Mouse (Mus musculus) hindbrain, postnatal 0 days (tissue): ENCODE measurements around the gene E330017A01Rik. TPM values are rescaled to one million over a fixed set of nuclear protein-coding genes. Genes with fewer than 3 reads are reported as not detected.
A peak's percentile ranks its signal among the peaks of the same experiment; 100 is the strongest.

ENCODE experiments used
- ATAC-seq: fragments of 200-750 bp; cut with Nextera tagmentation; 2 replicates; pipeline ENCODE4 v1.8.0; 2017; ENCODE audit warnings: mild to moderate bottlenecking, moderate TSS enrichment, moderate library complexity
- DNase-seq: peaks from one replicate; pipeline ENCODE4 v3.0.0-alpha.2; 2015; ENCODE audit warnings: low spot score
- H3K27ac ChIP-seq: fragments of 300-500 bp; sonication (generic); 2 replicates; pipeline ENCODE4 v1.5.1; 2014; ENCODE audit warnings: mild to moderate bottlenecking
- H3K27me3 ChIP-seq: fragments of 300-500 bp; sonication (generic); 2 replicates; pipeline ENCODE4 v1.6.1; 2014; ENCODE audit warnings: low read length, mixed read lengths; ENCODE audit not compliant: insufficient read depth
- H3K36me3 ChIP-seq: fragments of 300-500 bp; sonication (generic); 2 replicates; pipeline ENCODE4 v1.6.1; 2014; ENCODE audit warnings: low read length, mixed read lengths; ENCODE audit not compliant: insufficient read depth
- H3K4me1 ChIP-seq: fragments of 300-500 bp; sonication (generic); 2 replicates; pipeline ENCODE4 v1.6.1; 2014; ENCODE audit warnings: antibody characterized with exemption, low read length, mixed read lengths; ENCODE audit not compliant: insufficient read depth
- H3K4me2 ChIP-seq: fragments of 300-500 bp; sonication (generic); 2 replicates; pipeline ENCODE4 v1.6.1; 2014; ENCODE audit warnings: low read depth, mild to moderate bottlenecking, low read length, moderate library complexity, mixed read lengths
- H3K4me3 ChIP-seq: fragments of 300-500 bp; sonication (generic); 2 replicates; pipeline ENCODE4 v1.5.1; 2014; ENCODE audit warnings: low read length
- H3K9ac ChIP-seq: fragments of 300-500 bp; sonication (generic); replicated peaks from 2 replicates; pipeline ENCODE4 v1.6.1; 2014; ENCODE audit warnings: mild to moderate bottlenecking, low read length, moderate library complexity, mixed read lengths
- H3K9me3 ChIP-seq: fragments of 300-500 bp; sonication (generic); 2 replicates; pipeline ENCODE4 v1.6.1; 2016; ENCODE audit warnings: low read length, mixed read lengths
- CTCF ChIP-seq: IDR thresholded peaks from 2 replicates; pipeline ENCODE4 v1.5.1; 2016; ENCODE audit warnings: antibody characterized with exemption, control low read depth, low read depth
- WGBS: fragments of 180-500 bp; shearing (Covaris S2); extraction: QIAGEN DNeasy Blood & Tissue Kit; methylation state at CpG from one replicate; pipeline ENCODE4 v1.1.7; 2014; 5-methylcytosine and 5-hydroxymethylcytosine counted together
- polyA plus RNA-seq: library from polyadenylated mRNA; unstranded; fragments of >200 nt; fragmentation: Nextera tagmentation; extraction: Ambion mirVana; gene quantifications from 2 replicates; pipeline ENCODE4 v1.2.1, GENCODE M21; 2015
- total RNA-seq: library from RNA; depleted of rRNA; stranded (reverse); fragments of >200 nt; gene quantifications from 2 replicates; pipeline ENCODE4 v1.2.3, GENCODE M21; 2014

The E330017A01Rik gene
- total and polyA plus RNA-seq, 2 experiments from 2014 or later, result not detected

DNA sequence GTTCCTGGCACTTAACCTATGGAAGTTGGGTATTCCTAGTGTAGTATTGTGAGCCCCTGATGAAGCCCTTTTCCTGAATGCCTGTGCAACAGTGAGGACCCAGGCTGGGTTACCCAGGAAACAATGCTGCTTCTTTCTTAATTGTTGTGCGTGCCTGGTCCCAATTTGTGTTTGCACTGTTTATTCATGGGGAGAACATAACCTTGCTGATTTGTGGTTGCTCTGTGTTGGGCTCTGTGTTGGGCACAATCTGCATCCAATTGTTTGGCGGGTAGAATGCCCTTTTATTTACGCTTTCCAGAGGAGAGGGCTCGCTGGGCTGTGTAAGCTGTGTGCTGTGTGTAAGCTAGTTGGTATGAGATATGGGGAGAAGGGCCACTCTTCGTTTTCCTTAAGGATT lies 39.0 kb upstream of the E330017A01Rik start:
- ATAC-seq, result no peak
- H3K36me3 ChIP-seq, result peaks cover 25% of the 10 kb centered on the region
- H3K9ac ChIP-seq, result no peak overlapping the region
- no peaks in the 10 kb centered on the region for H3K4me1 ChIP-seq
- H3K4me2 ChIP-seq, result no peak overlapping the region
- WGBS, result 74% methylated on average over 5 of the region's 5 CpGs
- H3K4me3 ChIP-seq, result no peak overlapping the region
- no peak for DNase-seq
- no peak overlapping the region for H3K27ac ChIP-seq
- no peaks in the 10 kb centered on the region for H3K9me3 ChIP-seq
- H3K27me3 ChIP-seq, result no peaks in the 10 kb centered on the region
- TF ChIP-seq CTCF, result no peak

DNA sequence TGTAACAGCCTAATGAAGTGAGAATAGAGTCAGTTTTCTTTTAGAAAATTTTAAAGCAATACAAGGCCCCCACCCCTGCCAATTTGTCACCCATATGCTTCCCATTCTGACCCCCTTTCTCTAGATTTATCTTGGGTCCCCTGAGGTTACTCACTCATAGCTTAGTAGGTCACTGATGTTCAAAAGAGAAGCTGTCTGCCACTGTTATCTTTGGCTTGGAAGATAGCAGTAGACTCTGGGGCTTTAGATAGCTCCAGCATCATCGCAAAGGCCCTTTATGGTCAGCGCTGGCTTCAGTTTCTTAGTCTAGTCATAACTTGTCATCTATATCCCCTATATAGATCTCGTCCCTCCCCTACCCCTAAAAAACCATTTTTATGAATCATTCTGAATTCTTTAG lies 38.1 kb upstream of the E330017A01Rik start:
- Histone ChIP-seq H3K9ac (no peak overlapping the region), H3K4me2 (no peak overlapping the region), H3K4me1 (no peaks in the 10 kb centered on the region), H3K4me3 (no peak overlapping the region), H3K27me3 (no peaks in the 10 kb centered on the region), H3K9me3 (no peaks in the 10 kb centered on the region), H3K36me3 (peaks cover 22% of the 10 kb centered on the region), H3K27ac (no peak overlapping the region)
- ATAC-seq (no peak), DNase-seq (no peak)
- TF ChIP-seq CTCF, result no peak
- WGBS, result 97% methylated on average over 3 of the region's 3 CpGs

DNA sequence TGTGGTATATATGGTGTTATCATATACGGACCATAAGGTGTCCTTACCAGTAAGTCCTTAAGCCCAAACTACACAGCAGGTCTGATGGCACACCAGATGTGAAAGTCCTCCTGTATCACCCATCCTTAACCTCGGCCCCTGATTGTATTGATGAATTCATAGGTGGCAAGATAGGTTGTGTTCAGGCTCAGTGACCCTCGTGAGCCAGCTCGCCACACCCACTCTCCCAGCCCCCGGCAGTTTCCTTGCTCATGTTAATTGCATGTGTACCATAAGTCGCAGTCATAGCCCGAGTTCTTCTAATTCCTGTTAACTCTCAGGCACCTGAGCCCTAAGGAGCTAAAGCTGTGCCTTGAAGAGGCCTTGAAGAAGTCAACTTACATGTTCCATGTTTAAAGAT lies 37.6 kb upstream of the E330017A01Rik start:
- DNase-seq (no peak), ATAC-seq (no peak)
- 89% methylated on average over 7 of the region's 7 CpGs for WGBS
- H3K9ac ChIP-seq, result no peak overlapping the region
- no peak overlapping the region for H3K27ac ChIP-seq
- H3K36me3 ChIP-seq, result peaks cover 22% of the 10 kb centered on the region
- TF ChIP-seq CTCF, result no peak
- H3K4me3 ChIP-seq, result no peak overlapping the region
- H3K4me1 ChIP-seq, result peaks cover 4% of the 10 kb centered on the region; the same call in 1 of the 2 replicates
- H3K4me2 ChIP-seq, result no peak overlapping the region
- no peaks in the 10 kb centered on the region for H3K27me3 ChIP-seq
- no peaks in the 10 kb centered on the region for H3K9me3 ChIP-seq

DNA sequence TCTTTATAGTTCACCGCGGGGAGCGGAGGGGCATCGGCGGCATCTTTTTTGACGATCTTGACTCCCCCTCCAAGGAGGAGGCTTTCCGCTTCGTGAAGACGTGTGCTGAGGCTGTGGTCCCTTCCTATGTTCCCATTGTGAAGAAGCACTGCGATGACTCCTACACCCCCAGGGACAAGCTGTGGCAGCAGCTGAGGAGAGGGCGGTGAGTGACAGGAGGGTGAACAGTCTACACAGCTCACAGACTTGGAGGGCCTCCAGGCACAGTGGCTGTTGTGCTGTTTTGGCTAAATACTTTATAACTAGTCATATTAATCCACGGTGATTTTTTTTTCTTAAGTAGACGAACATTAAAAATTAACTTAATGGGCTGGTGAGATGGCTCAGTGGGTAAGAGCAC lies 36.7 kb upstream of the E330017A01Rik start:
- Histone ChIP-seq H3K27me3 (no peaks in the 10 kb centered on the region), H3K4me2 (no peak overlapping the region), H3K27ac (no peak overlapping the region), H3K9me3 (no peaks in the 10 kb centered on the region), H3K4me3 (no peak overlapping the region), H3K4me1 (peaks cover 9% of the 10 kb centered on the region; the same call in 1 of the 2 replicates), H3K36me3 (peaks cover 22% of the 10 kb centered on the region), H3K9ac (no peak overlapping the region)
- WGBS, result 86% methylated on average over 13 of the region's 13 CpGs
- ATAC-seq (no peak), DNase-seq (no peak)
- no peak for TF ChIP-seq CTCF

DNA sequence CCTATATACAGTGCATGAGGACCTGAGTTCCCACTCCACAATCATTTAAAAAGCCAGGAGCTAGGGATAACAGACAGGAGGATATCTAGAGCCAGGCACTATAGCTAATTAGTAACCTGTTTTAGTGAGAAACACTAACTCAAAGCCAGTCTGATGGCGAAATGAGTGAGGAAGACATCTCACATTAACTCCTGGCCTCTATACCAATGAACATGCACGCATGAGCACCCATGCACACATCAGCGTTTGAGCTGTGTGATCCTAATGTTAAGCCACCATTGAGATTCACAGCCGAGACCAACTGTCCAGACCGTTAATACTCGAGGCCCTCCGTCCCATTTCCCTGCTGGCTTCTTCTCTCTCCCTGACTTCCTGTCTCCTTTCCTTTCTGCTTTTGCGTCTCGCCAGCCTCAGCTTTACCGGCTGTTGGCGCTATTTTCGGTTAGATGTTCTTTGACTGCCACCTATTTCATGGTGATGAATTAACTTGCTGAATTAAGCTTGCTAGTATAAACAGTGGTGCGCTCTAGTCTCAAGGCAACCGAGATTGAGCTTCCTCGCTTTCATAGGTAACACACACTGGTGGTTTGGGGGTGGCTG lies 35.4 kb upstream of the E330017A01Rik start:
- TF ChIP-seq CTCF, result no peak
- H3K4me3 ChIP-seq, result no peak overlapping the region
- H3K36me3 ChIP-seq, result peaks cover 22% of the 10 kb centered on the region
- 92% methylated on average over 15 of the region's 15 CpGs for WGBS
- ATAC-seq, result no peak
- H3K9ac ChIP-seq, result no peak overlapping the region
- H3K9me3 ChIP-seq, result no peaks in the 10 kb centered on the region
- H3K27ac ChIP-seq, result no peak overlapping the region
- no peak for DNase-seq
- no peaks in the 10 kb centered on the region for H3K27me3 ChIP-seq
- H3K4me2 ChIP-seq, result no peak overlapping the region
- peaks cover 9% of the 10 kb centered on the region; the same call in 1 of the 2 replicates for H3K4me1 ChIP-seq

GRCm38 (mm10) chr16:58672396-58672795 lies 33.9 kb upstream of the E330017A01Rik start:
- no peak overlapping the region for H3K27ac ChIP-seq
- H3K36me3 ChIP-seq, result peaks cover 22% of the 10 kb centered on the region
- WGBS, result 95% methylated on average over 13 of the region's 13 CpGs
- peaks cover 9% of the 10 kb centered on the region; the same call in 1 of the 2 replicates for H3K4me1 ChIP-seq
- H3K9ac ChIP-seq, result no peak overlapping the region
- no peak for TF ChIP-seq CTCF
- no peaks in the 10 kb centered on the region for H3K9me3 ChIP-seq
- no peak overlapping the region for H3K4me3 ChIP-seq
- ATAC-seq (no peak), DNase-seq (no peak)
- H3K4me2 ChIP-seq, result no peak overlapping the region
- no peaks in the 10 kb centered on the region for H3K27me3 ChIP-seq

DNA sequence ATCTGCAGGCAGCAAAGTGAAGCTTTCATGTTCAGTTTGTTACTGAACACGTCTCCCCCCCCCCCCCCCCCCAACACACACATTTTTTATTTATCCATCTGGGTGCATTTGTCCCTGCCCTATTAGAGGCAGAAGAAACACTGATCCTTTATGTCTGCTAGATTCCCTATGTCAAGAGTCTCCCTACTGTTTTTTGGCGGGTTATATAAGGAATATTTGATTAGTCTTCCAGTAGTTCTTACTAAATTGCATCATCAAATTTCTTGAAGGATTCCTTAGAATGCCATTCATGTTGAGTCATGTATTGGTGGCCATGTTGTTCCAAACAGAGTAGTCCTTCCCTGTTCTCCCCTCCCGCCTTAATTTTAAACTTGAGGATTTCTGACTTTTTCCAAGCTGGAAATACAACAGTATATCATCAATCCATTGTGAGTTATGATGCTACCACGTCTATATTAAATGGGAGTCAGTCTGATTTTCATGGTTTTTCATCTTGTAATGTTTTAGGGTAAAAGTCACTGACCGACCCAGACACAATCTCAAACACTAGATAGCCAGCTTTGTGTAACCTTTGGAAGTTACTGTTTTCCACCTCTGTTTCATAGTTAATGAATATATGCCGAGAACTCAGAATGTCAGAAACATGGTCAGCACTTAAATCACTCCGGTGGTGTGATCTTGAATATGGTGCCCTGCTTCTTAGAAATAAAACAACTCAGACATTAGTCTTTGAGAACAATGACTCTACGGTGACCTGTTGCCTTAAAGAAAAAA lies 32.9 kb upstream of the E330017A01Rik start:
- H3K4me2 ChIP-seq, result peak overlapping the region; percentile 85
- no peak for TF ChIP-seq CTCF
- peaks cover 9% of the 10 kb centered on the region; the same call in 1 of the 2 replicates for H3K4me1 ChIP-seq
- H3K27me3 ChIP-seq, result no peaks in the 10 kb centered on the region
- H3K9me3 ChIP-seq, result no peaks in the 10 kb centered on the region
- H3K36me3 ChIP-seq, result peaks cover 19% of the 10 kb centered on the region
- 75% methylated on average over 8 of the region's 8 CpGs for WGBS
- no peak for ATAC-seq
- H3K4me3 ChIP-seq, result peak overlapping the region; percentile 98
- H3K9ac ChIP-seq, result peak overlapping the region; percentile 85; the same call in 1 of the 2 replicates
- no peak overlapping the region for H3K27ac ChIP-seq
- no peak for DNase-seq
